Mouse (Mus musculus) heart, adult 2 months (tissue): ENCODE results near the gene Dpp10. TPM values are rescaled to one million over a fixed set of nuclear protein-coding genes. Genes with fewer than 3 reads are reported as not detected.

Source experiments
- DNase-seq, 2 experiments: peaks; one replicate each; pipeline ENCODE4 v3.0.0; 2021
- H3K27ac ChIP-seq: fragments of 200-600 bp; 2 replicates; pipeline ENCODE4 v1.8.1; 2022
- H3K27me3 ChIP-seq: fragments of 200-500 bp; 2 replicates; pipeline ENCODE4 v1.6.1; 2012; ENCODE audit warnings: mild to moderate bottlenecking, low read length, inconsistent platforms, mixed read lengths; ENCODE audit not compliant: control insufficient read depth, insufficient read depth
- H3K36me3 ChIP-seq: fragments of 200-500 bp; 2 replicates; pipeline ENCODE4 v1.6.1; 2012; ENCODE audit warnings: low read length, inconsistent platforms; ENCODE audit not compliant: control insufficient read depth, insufficient read depth
- H3K4me1 ChIP-seq: fragments of 200-500 bp; 2 replicates; pipeline ENCODE4 v1.6.1; 2011; ENCODE audit warnings: low read length; ENCODE audit not compliant: control insufficient read depth, insufficient read depth
- H3K4me3 ChIP-seq: fragments of 200-600 bp; 2 replicates; pipeline ENCODE4 v1.8.1; 2022
- H3K79me2 ChIP-seq: fragments of 200-500 bp; replicated peaks from 2 replicates; pipeline ENCODE4 v1.6.1; 2012; ENCODE audit warnings: mild to moderate bottlenecking, inconsistent platforms, low read length, moderate library complexity, mixed read lengths; ENCODE audit not compliant: control insufficient read depth, insufficient read depth
- H3K9ac ChIP-seq: fragments of 200-500 bp; 2 replicates; pipeline ENCODE4 v1.6.1; 2012; ENCODE audit warnings: low read depth, mild to moderate bottlenecking, control low read depth, inconsistent platforms, low read length, mixed read lengths
- CTCF ChIP-seq: fragments of 200-600 bp; IDR thresholded peaks from 2 replicates; pipeline ENCODE4 v1.8.1; 2022; ENCODE audit warnings: antibody characterized with exemption, mild to moderate bottlenecking, moderate library complexity
- EP300 ChIP-seq: fragments of 200-500 bp; IDR thresholded peaks from 2 replicates; pipeline ENCODE4 v1.6.1; 2011; ENCODE audit warnings: low read depth, low read length, control low read depth; ENCODE audit not compliant: insufficient read depth
- POLR2A ChIP-seq: fragments of 200-500 bp; IDR thresholded peaks from 2 replicates; pipeline ENCODE4 v1.6.1; 2011; ENCODE audit warnings: mild to moderate bottlenecking, low read depth, low read length, control low read depth; ENCODE audit not compliant: insufficient read depth
- WGBS: fragments of 180-500 bp; shearing (Covaris S2); methylation state at CpG from one replicate; pipeline ENCODE4 v1.1.7; 2018; 5-methylcytosine and 5-hydroxymethylcytosine counted together
- intact Hi-C: fragments of 180-260 bp; cut with DNase I; formaldehyde crosslinking; loops from one replicate; pipeline ENCODE4 v1.15.1; 2025
- polyA plus RNA-seq: library from polyadenylated mRNA; depleted of rRNA; stranded (reverse); fragments of >200 nt; gene quantifications from 2 replicates; pipeline ENCODE4 v1.2.3, GENCODE M21; 2012
- total RNA-seq, 2 experiments: library from RNA; stranded (reverse); gene quantifications; 2 replicates each; pipeline ENCODE4 v1.2.3; 2021

Gene Dpp10
- total and polyA plus RNA-seq, 3 experiments, result not detected

- Histone ChIP-seq H3K9ac (no peak overlapping the region), H3K36me3 (no peaks in the 10 kb centered on the region), H3K27ac (no peak overlapping the region), H3K79me2 (no peaks in the 10 kb centered on the region), H3K27me3 (no peaks in the 10 kb centered on the region), H3K4me1 (no peaks in the 10 kb centered on the region), H3K4me3 (no peak overlapping the region)
- intact Hi-C loops, result no loop called here
- DNase-seq, result no peak
- TF ChIP-seq POLR2A (no peak), CTCF (no peak), EP300 (no peak)
- WGBS, result 71% methylated on average over 3 of the region's 3 CpGs
Measured at GRCm38 (mm10) chr1:123707292-123707691, 338.1 kb downstream of the Dpp10 start.

GRCm38 (mm10) chr1:123658409-123658808, 386.9 kb downstream of the Dpp10 start:
- Histone ChIP-seq H3K4me3 (no peak overlapping the region), H3K36me3 (no peaks in the 10 kb centered on the region), H3K27me3 (no peaks in the 10 kb centered on the region), H3K79me2 (no peaks in the 10 kb centered on the region), H3K9ac (no peak overlapping the region), H3K27ac (no peak overlapping the region), H3K4me1 (no peaks in the 10 kb centered on the region)
- no peak for DNase-seq
- intact Hi-C loops, result no loop called here
- 64% methylated on average over 2 of the region's 2 CpGs for WGBS
- TF ChIP-seq EP300, result no peak
- TF ChIP-seq CTCF, result no peak
- TF ChIP-seq POLR2A, result no peak

- Histone ChIP-seq H3K79me2 (no peaks in the 10 kb centered on the region), H3K27ac (no peak overlapping the region), H3K9ac (no peak overlapping the region), H3K4me3 (no peak overlapping the region), H3K27me3 (no peaks in the 10 kb centered on the region), H3K4me1 (no peaks in the 10 kb centered on the region), H3K36me3 (no peaks in the 10 kb centered on the region)
- TF ChIP-seq EP300 (no peak), POLR2A (no peak), CTCF (no peak)
- WGBS, result 26% methylated on average over 3 of the region's 3 CpGs
- DNase-seq, result no peak
- intact Hi-C loops, result no loop called here
Measured at GRCm38 (mm10) chr1:123656607-123657006, 388.8 kb downstream of the Dpp10 start.

- WGBS, result 91% methylated on average over 1 of the region's 1 CpGs
- Histone ChIP-seq H3K27me3 (no peaks in the 10 kb centered on the region), H3K9ac (no peak overlapping the region), H3K79me2 (no peaks in the 10 kb centered on the region), H3K4me3 (no peak overlapping the region), H3K27ac (no peak overlapping the region), H3K4me1 (no peaks in the 10 kb centered on the region), H3K36me3 (no peaks in the 10 kb centered on the region)
- TF ChIP-seq CTCF (no peak), EP300 (no peak), POLR2A (no peak)
- intact Hi-C loops, result no loop called here
- DNase-seq, result no peak
Measured at GRCm38 (mm10) chr1:123637897-123638296, 407.5 kb downstream of the Dpp10 start.

- Histone ChIP-seq H3K79me2 (no peaks in the 10 kb centered on the region), H3K9ac (no peak overlapping the region), H3K4me1 (no peaks in the 10 kb centered on the region), H3K36me3 (no peaks in the 10 kb centered on the region), H3K4me3 (no peak overlapping the region), H3K27ac (no peak overlapping the region), H3K27me3 (no peaks in the 10 kb centered on the region)
- intact Hi-C loops, result no loop called here
- TF ChIP-seq EP300 (no peak), POLR2A (no peak), CTCF (no peak)
- DNase-seq, result no peak
- 66% methylated on average over 3 of the region's 3 CpGs for WGBS
Measured at GRCm38 (mm10) chr1:123628268-123628667, 417.1 kb downstream of the Dpp10 start.

- Histone ChIP-seq H3K9ac (no peak overlapping the region), H3K36me3 (no peaks in the 10 kb centered on the region), H3K4me1 (no peaks in the 10 kb centered on the region), H3K27me3 (no peaks in the 10 kb centered on the region), H3K4me3 (no peak overlapping the region), H3K79me2 (no peaks in the 10 kb centered on the region), H3K27ac (no peak overlapping the region)
- intact Hi-C loops, result no loop called here
- TF ChIP-seq EP300, result no peak
- no peak for TF ChIP-seq POLR2A
- TF ChIP-seq CTCF, result no peak
- DNase-seq, result no peak
Measured at GRCm38 (mm10) chr1:123584857-123585256, 460.5 kb downstream of the Dpp10 start.
